Mouse (Mus musculus) kidney, adult 11 months (tissue): ENCODE measurements around the gene Myo18a.
"Not testable (repeated sequence)": the region's sequence is repeated elsewhere in the genome, so short reads cannot be mapped to it uniquely, and the experiment has no call there.

ENCODE experiments used
- DNase-seq: peaks from one replicate; pipeline ENCODE4 v3.0.0; 2022

Gene Myo18a

GRCm38 (mm10) chr11:77762783-77763672, at the start of gene Myo18a:
TSS of gene Myo18a (plus strand) at chr11:77763246.
- peak; percentile 65 for DNase-seq

GRCm38 (mm10) chr11:77713736-77714135, 49.3 kb upstream of the Myo18a start:
- no peak for DNase-seq

DNA sequence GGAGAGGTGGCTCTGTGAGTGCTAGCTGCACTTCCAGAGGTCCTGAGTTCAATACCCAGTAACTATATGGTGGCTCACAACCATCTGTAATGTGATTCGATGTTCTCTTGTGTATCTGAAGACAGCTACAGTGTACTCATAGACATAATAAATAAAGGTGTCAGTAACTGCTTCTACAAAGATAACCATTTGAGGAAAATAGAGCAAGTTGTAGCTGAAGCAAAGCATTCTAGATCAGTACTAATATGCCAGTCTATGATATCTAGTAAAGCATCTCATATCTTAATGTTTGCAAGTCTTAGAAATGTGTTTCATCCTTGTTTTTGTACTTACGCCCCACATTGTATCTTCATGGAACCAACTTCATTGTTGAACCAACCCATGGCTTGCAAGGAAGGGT, 44.0 kb upstream of the Myo18a start:
- DNase-seq = no peak

DNA sequence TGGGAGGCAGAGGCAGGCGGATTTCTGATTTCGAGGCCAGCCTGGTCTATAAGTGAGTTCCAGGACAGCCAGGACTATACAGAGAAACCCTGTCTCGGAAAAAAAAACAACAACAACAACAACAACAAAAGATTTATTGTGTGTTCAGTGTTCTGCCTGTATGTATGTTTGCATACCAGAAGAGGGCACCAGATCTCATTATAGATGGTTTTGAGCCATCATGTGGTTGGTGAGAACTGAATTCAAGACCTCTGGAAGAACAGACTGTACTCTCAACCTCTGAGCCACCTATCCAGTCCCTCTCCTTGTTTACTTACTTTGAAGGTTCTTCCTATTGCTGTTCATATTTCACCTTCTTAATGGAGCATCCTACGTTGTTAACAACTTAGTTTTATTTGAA, 41.7 kb upstream of the Myo18a start:
- DNase-seq = no peak

DNA sequence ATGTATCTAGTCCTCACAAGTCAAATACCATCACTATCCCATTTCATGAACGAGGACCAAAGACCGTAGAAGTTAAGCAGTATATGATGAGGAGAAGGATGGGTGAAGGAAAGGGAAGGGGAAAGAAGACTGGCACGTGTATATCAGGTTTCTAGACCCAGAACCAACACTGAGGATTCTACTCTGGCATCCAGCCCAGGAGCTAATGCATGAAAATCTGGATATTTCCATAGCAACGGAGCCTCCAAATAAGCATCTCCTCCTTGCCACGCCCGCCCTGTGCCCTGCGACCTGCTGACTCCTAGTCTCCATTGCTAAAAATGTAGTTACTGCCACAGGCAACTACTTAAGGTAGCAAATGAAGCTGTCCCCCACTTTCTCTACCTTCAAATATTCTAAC, 38.3 kb upstream of the Myo18a start:
- no peak for DNase-seq

- DNase-seq = no peak
These were observed 37.9 kb upstream of the Myo18a start, which contains the start of gene Cryba1 for GRCm38 (mm10) chr11:77725183-77725582. TSS of gene Cryba1 (minus strand) at chr11:77725283.

GRCm38 (mm10) chr11:77728587-77728986, 34.5 kb upstream of the Myo18a start:
- DNase-seq = no peak

GRCm38 (mm10) chr11:77737289-77737688, 25.8 kb upstream of the Myo18a start:
- peak; percentile 70 for DNase-seq

DNA sequence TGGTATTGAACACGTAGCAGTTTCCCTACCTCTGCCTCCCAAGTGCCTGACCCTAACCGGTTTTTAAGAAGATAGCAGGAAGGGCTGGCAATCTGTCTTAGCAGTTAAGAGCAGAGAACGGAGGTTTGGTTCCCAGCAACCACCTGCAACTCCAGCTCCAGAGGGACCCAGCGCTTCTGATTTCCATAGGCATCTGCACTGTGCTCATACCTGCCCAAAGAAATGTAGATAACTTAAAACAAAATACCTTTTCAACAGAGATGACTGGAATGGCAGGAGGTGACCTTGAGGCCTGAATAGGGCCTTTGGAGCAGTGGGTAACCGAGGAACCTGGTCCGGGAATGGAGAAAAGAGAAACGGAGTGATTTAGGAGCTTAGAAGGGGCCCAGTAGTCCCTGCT, 24.5 kb upstream of the Myo18a start:
- DNase-seq = no peak

GRCm38 (mm10) chr11:77743966-77744365, 19.1 kb upstream of the Myo18a start:
- DNase-seq = peak; percentile 38

DNA sequence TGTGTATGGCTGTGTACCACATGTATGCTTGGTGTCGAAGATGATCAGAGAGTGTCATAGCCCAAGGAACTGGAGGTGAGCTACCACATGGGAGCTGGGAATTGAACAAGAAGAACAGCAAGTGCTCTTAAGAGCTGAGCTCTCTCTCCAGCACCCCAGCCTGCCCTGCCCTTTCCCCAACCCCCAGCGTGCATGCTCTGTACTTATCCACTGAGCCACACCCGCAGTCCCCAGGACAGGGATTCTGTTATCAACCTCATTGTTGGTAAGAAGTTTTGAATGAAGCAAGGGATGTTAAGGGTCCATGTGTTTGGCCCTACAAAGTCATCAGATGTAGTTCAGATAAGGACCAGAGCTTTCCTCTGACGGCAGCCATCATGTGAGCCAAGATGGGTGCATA, 16.4 kb upstream of the Myo18a start:
- DNase-seq = no peak

- not testable (repeated sequence) for DNase-seq
These were observed 15.9 kb upstream of the Myo18a start for GRCm38 (mm10) chr11:77747103-77747502.

- DNase-seq = no peak
These were observed 14.1 kb upstream of the Myo18a start for GRCm38 (mm10) chr11:77748996-77749395.

DNA sequence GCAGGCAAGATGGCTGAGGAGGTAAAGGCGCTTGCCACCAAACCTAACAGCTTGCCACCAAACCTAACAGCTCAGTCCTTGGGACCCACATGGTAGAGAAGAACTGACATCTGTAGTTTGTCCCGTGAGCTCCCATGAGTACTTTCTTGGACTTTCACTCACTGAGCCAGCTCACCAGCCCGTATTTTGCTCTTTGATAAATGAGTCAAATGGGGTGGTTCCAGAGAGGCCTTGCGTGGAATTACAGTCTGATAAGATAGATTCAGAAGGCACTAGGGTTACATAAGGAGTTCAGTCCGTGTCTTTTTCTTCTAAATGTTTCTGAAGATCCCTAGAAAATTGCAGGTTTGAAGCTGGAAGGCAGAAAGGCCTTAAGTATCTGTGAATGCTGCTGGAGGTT, 10.5 kb upstream of the Myo18a start:
- DNase-seq = no peak

- no peak for DNase-seq
These were observed 9.6 kb upstream of the Myo18a start for GRCm38 (mm10) chr11:77753469-77753868.

DNA sequence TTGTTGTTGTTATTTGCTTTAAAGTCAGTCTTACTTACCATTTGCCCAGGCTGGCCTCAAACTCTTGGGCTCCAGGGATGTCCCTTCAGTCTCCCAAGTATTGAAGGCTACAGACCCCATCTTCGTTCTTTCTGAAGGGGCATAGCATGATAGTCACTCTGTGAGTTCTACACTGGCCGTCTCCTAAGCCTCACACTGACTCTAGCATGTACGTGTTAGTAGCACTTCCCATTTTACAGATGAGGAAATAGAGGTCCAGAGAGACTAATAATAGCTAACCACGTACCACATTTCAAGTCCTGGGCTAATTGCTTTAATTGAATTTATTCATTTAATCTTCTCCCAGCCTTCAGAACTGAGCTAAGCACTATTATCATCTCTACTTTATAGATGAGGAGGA, 3.0 kb upstream of the Myo18a start:
- no peak for DNase-seq

GRCm38 (mm10) chr11:77763673-77764340, 761 bp downstream of the Myo18a start:
- DNase-seq = peak; percentile 92

GRCm38 (mm10) chr11:77764694-77765458, 1.8 kb downstream of the Myo18a start:
- DNase-seq = peak; percentile 81

DNA sequence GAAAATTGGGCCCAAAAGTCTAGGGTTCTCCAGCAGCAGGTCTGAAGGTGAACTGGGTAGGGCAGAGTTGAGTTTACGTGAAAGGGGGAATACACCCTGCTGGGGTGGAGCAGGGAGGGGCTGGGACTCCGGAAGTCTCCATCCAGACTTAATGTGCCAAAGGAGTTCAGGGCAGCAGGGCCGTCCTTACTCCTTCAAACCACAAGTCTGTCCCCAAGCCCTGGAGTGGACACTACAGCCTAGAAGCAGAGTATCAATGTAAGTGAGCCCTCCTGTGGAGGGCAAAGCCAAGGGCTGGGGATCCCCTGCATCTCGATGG, 2.4 kb downstream of the Myo18a start:
- peak; percentile 73 for DNase-seq

DNA sequence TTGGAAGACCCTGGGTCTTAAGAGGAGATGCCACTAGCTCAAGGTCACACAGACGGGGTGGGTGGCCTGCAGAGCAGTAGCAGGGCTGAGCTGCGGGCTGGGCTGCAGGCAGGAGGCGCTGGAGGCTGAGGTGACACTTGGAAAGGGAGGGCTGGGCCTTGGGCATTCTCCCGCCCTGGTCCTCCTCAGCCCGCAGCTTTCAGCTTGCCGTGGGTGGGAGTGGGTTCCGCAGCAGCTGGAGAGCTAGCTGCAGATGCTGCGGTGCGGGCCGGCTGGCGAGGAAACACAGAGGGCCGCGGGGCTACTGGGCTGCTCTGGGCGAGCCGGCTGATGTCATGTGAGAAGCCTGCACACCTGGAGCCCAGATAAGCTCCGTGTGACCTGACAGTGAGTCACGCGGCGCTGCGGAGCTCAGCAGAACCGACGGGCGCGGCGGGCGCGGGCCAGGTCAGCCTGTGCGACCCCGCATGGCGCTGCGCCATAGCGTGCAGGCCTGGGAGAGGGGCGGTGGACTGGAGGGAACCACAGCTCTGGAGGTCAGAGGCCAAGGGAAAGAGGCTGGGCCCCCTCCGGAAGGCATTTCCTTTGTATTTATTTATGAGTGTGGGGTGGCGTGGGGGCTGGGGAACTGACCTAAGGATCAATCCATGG, 3.4 kb downstream of the Myo18a start:
- DNase-seq = peak; percentile 77

DNA sequence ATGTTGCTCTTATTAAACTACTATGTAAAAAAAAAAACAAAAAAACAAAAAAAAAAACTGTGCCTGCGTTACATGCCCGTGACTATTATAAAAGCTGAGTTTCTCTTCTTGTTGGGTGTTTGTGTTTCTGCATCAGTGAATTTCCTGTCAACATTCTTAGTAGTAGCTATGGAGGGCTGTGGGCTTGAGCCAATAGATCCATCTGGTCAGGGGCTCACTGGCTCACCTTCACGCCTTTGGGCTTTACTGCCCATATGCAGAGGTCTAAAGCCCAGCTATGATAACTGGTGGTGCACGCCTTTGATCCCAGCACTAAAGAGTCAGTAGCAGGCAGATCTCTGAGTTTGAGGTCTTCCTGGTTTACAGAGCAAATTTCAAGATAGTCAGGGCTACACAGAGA, 6.5 kb downstream of the Myo18a start:
- no peak for DNase-seq

DNA sequence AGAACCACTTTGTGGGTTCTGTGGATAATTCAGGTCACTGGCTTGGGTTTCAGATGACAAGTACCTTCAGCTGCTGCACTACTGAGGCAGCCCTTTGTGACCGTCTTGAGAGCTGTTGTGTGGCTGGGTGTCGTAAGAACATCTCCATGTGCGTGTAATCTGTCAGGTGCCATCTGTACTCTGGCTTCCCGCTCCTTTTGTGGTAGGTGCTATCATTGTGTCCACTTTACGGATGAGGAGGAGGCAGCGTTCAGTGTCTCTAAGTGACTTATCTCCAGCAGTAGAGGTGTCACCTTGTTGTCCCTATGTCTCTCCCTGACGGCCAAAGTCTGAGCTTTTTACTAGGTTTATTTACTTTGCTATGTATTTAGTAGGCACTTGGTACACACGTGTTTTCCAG, 7.3 kb downstream of the Myo18a start:
- DNase-seq = no peak
